Mouse (Mus musculus) E14TG2a.4 (cell line): Measurements from ENCODE around the gene Gnb1l.

Source experiments
- CTCF ChIP-seq: conservative IDR thresholded peaks from 2 replicates; pipeline ENCODE4 v1.5.1; 2014; ENCODE audit warnings: low read length
- NANOG ChIP-seq: IDR thresholded peaks from 2 replicates; pipeline ENCODE4 v1.6.1; 2014; ENCODE audit warnings: borderline replicate concordance, low read length, mixed read lengths

- TF ChIP-seq CTCF (no peak), NANOG (no peak)
Measured at GRCm38 (mm10) chr16:18609099-18609498, 110.6 kb downstream of the Gnb1l start.
